16 mouse cellular contexts compared by ENCODE assay signal in the genomic region with DNA sequence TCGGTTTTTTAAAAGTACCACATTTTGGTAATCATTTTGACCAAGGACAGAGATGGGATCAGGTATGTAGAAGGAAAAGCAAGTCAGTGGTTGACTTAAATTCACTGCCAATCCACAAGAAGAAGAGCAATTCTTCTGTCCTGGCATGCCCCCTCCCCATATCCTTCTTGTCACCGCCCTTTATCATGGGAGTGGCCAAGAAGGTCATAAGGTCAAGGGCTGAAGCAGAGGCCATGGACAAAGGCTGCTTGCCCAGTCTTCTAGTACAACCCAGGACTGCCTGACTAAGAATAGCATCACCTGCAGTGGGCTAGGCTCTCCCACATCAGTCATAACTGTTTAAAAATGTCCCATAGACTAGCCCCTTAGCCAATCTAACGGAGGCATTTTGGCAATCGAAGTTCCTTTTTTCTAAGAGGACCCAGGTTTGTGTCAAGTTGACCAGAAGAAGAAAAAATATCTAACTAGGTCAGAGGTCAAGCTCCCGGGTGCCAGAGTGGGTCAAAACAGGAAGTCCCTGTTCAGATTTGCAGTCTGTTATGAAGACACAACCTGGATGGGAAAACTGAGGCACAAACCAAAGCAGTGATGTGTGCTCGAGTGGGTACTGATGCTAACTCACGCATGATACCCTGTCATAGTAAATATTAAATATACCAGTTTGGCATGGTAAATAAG. TPM values are rescaled to one million over a fixed set of nuclear protein-coding genes. Genes with fewer than 3 reads are reported as not detected.
DNase-seq lines count a peak whose midpoint lies in the region; ATAC-seq lines count a peak whose summit lies in the region.
"Had no signal": no experiment of that assay in that cellular context is flagged by ENCODE, and none has a peak within 500 bp of the region (broad histone marks: within the 10 kb centered on the region; RNA-seq: fewer than 3 reads in every experiment).

No protein-coding gene starts in this region.

- DNase-seq in kidney, adult 9 months, result peak; percentile 53
- DNase-seq in kidney, adult 8-10 months, result no peak
- DNase-seq in 416B (ENCODE audit: low read depth) (peak; percentile 32), R1 (ENCODE audit: low read depth, low spot score) (peak; percentile 61)
- no peak for DNase-seq in retina, postnatal 1 day
- DNase-seq: adrenal gland, adult 2 months; adrenal gland, postnatal 25 days; B cell, adult 2 months; cerebellum, adult 18-20 months; cerebellum, adult 9-11 months; cerebellum, postnatal 36 days; gastrocnemius, postnatal 36 days; heart, adult 2 months had no signal

- ATAC-seq in megakaryocyte progenitor cell, adult 5-6 weeks (replicated peaks; ENCODE audit: poor library complexity), result 0 out of 2 replicates have a peak, but pooled peaks have one; percentile 10
- ATAC-seq: CD4-positive, CD25-positive, alpha-beta regulatory T cell, adult 4 months; forebrain, embryonic 15.5 days had no signal

RNA-seq across cellular contexts. Expression of gene Bphl, which starts 6.5 kb away (rescaled TPM):
- 96.7 and 115 TPM in 2 replicates for total RNA-seq in megakaryocyte progenitor cell, adult 5-6 weeks (2015)
- total RNA-seq in megakaryocyte progenitor cell, adult 5-6 weeks (2017), result 40.2 and 70.3 TPM in 2 replicates

RNA-seq across cellular contexts. Expression of gene Tubb2a, which starts 34.0 kb away (rescaled TPM):
- 2.3 and 2.5 TPM in 2 replicates for total RNA-seq in megakaryocyte progenitor cell, adult 5-6 weeks (2015)
- total RNA-seq in megakaryocyte progenitor cell, adult 5-6 weeks (2017), result 6.9 and 7.9 TPM in 2 replicates

RNA-seq across cellular contexts. Expression of gene Serpinb6a, which starts 41.3 kb away (rescaled TPM):
- 10.0 and 12.8 TPM in 2 replicates for total RNA-seq in megakaryocyte progenitor cell, adult 5-6 weeks (2015)
- total RNA-seq in megakaryocyte progenitor cell, adult 5-6 weeks (2017), result 12.0 and 17.6 TPM in 2 replicates

RNA-seq across cellular contexts. Expression of gene Ripk1, which starts 41.7 kb away (rescaled TPM):
- 42.9 and 44.3 TPM in 2 replicates for total RNA-seq in megakaryocyte progenitor cell, adult 5-6 weeks (2015)
- total RNA-seq in megakaryocyte progenitor cell, adult 5-6 weeks (2017), result 49.6 and 50.6 TPM in 2 replicates

Comparison
In these comparisons a context has a peak if more than half of its experiments do, and no peak if none do; other contexts are left out.
1. DNase-seq: peak in kidney, adult 9 months (single experiment), 416B (single experiment) and R1 (single experiment); none in kidney, adult 8-10 months (0 of 2) and retina, postnatal 1 day (single experiment).